Mouse (Mus musculus): Measurements from ENCODE around the gene Lefty1. TPM values are rescaled to one million over a fixed set of nuclear protein-coding genes. Genes with fewer than 3 reads are reported as not detected.

Lefty1 gene
- polyA plus RNA-seq, 1 experiment from 2014 or later, result 1.6 TPM

DNA sequence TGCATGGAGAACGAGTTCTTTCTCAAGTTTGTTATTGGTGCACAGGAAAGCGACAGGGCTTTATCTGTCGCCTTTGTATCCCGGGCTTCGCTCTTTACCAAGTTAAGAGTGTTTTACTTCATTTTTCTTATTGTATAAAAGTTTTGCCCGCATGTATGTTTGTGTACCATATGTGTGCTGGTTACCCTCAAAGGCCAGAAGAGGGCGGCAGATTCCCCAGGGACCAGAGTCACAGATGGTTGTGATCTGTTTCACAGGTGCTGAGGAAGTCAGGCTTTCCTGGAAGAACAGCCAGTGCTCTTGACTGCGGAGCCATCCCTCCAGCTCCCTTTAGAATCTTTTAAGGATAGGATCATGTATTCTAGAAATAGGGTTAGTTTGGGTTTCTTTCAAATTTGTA is 51.9 kb downstream of the Lefty1 start:
- no peaks in the 10 kb centered on the region for H3K27me3 ChIP-seq
- H3K9ac ChIP-seq, result no peak overlapping the region
- no peak overlapping the region for H3K4me2 ChIP-seq
- H3K4me3 ChIP-seq, result no peak overlapping the region
- H3K36me3 ChIP-seq, result no peaks in the 10 kb centered on the region
- WGBS, result 85% methylated on average over 8 of the region's 8 CpGs
- no peak overlapping the region for H3K27ac ChIP-seq
- H3K4me1 ChIP-seq, result no peaks in the 10 kb centered on the region
- H3K9me3 ChIP-seq, result no peaks in the 10 kb centered on the region
- no peak for ATAC-seq (ENCODE audit: insufficient number of reproducible peaks, insufficient read depth, low FRiP score, low TSS enrichment, low read depth)

- Histone ChIP-seq H3K4me3 (no peak overlapping the region), H3K9me3 (no peaks in the 10 kb centered on the region), H3K4me1 (no peaks in the 10 kb centered on the region), H3K36me3 (no peaks in the 10 kb centered on the region), H3K4me2 (peak overlapping the region; percentile 38), H3K27me3 (no peaks in the 10 kb centered on the region), H3K9ac (peak overlapping the region; percentile 32; the same call in 1 of the 2 replicates), H3K27ac (no peak overlapping the region)
- WGBS, result 3% methylated on average over 9 of the region's 9 CpGs
- ATAC-seq (ENCODE audit: insufficient number of reproducible peaks, insufficient read depth, low FRiP score, low TSS enrichment, low read depth), result no peak
These were observed 52.9 kb downstream of the Lefty1 start for GRCm38 (mm10) chr1:180987759-180988158.

Other genes starting within 250 kb of the Lefty1 start
- 0.11 and 0.20 TPM in 2 replicates for gene Mixl1, start 238.0 kb upstream of the Lefty1 start, polyA plus RNA-seq (2015; fragmentation: Nextera tagmentation; extraction: Ambion mirVana)
- gene Acbd3, start 209.0 kb upstream of the Lefty1 start, polyA plus RNA-seq (2015; fragmentation: Nextera tagmentation; extraction: Ambion mirVana), result 24.1 and 25.5 TPM in 2 replicates
- gene H3f3a, start 121.1 kb upstream of the Lefty1 start, polyA plus RNA-seq (2015; fragmentation: Nextera tagmentation; extraction: Ambion mirVana), result 2,801 and 3,318 TPM in 2 replicates
- 36.0 and 42.7 TPM in 2 replicates for gene Sde2, start 83.9 kb upstream of the Lefty1 start, polyA plus RNA-seq (2015; fragmentation: Nextera tagmentation; extraction: Ambion mirVana)
- 0.11 and 0.48 TPM in 2 replicates for gene Lefty2, start 41.9 kb upstream of the Lefty1 start, polyA plus RNA-seq (2015; fragmentation: Nextera tagmentation; extraction: Ambion mirVana)
- 98.7 and 109 TPM in 2 replicates for gene Pycr2, start 30.7 kb upstream of the Lefty1 start, polyA plus RNA-seq (2015; fragmentation: Nextera tagmentation; extraction: Ambion mirVana)
- 13.6 and 13.7 TPM in 2 replicates for gene Tmem63a, start 7.3 kb downstream of the Lefty1 start, polyA plus RNA-seq (2015; fragmentation: Nextera tagmentation; extraction: Ambion mirVana)
- 5.1 and 7.9 TPM in 2 replicates for gene Ephx1, start 85.9 kb downstream of the Lefty1 start, polyA plus RNA-seq (2015; fragmentation: Nextera tagmentation; extraction: Ambion mirVana)
- not detected in 2 replicates for gene 9130409I23Rik, start 116.2 kb downstream of the Lefty1 start, polyA plus RNA-seq (2015; fragmentation: Nextera tagmentation; extraction: Ambion mirVana)
- gene Nvl, start 209.2 kb downstream of the Lefty1 start, polyA plus RNA-seq (2015; fragmentation: Nextera tagmentation; extraction: Ambion mirVana), result 51.6 and 55.4 TPM in 2 replicates
- 89.2 and 98.8 TPM in 2 replicates for gene Cnih4, start 209.7 kb downstream of the Lefty1 start, polyA plus RNA-seq (2015; fragmentation: Nextera tagmentation; extraction: Ambion mirVana)

Data from embryonic facial prominence, embryonic 13.5 days (tissue).